Mouse (Mus musculus) natural killer cell, adult 2 months (primary cell): ENCODE results near the gene Yipf3.

Experiments used
- DNase-seq, 2 experiments: peaks; one replicate each; pipeline ENCODE4 v3.0.0; 2022; ENCODE audit warnings: low spot score in 2 of 2

Yipf3 gene

DNA sequence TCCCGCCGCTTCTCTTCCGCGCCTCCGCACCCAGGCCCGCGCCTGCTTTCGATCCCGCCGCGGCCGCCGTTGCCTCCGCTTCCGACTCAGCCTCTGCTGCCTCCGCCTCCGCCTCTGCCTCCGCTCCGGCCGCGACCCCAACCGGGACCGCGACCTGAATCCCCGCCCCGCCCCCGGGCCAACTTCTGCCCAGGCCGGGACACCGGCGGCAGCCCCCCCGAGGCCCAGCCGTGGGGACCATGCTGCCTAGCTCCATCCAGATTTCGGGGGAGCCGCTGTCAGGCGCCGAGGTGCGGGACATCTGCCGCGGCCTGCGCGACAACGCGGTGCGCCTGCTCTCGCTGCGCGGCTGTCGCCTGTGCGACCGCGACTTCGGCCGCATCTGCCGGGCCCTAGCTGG is 6.2 kb downstream of the Yipf3 start:
- peak in 1 of 2 experiments; percentile 32 for DNase-seq

DNA sequence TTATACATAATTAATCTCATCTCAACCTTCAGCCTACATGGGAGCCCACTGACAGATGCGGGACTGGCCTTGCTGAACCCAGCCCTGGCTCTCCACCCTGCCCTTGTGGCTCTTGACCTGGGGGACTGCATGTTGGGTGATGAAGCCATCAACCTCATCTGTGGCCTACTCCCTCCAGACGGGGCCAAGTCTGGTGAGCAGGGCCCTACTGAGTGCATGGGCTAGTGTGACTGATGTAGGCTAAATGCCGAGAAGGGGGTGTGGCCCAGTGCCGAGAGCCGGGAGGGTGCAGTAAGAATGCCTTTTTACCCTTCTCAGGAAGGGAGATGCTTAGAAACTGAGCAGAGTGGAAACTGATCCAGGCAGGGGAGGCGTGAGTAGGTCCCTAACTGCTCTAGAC is 7.3 kb downstream of the Yipf3 start:
- no peak for DNase-seq

DNA sequence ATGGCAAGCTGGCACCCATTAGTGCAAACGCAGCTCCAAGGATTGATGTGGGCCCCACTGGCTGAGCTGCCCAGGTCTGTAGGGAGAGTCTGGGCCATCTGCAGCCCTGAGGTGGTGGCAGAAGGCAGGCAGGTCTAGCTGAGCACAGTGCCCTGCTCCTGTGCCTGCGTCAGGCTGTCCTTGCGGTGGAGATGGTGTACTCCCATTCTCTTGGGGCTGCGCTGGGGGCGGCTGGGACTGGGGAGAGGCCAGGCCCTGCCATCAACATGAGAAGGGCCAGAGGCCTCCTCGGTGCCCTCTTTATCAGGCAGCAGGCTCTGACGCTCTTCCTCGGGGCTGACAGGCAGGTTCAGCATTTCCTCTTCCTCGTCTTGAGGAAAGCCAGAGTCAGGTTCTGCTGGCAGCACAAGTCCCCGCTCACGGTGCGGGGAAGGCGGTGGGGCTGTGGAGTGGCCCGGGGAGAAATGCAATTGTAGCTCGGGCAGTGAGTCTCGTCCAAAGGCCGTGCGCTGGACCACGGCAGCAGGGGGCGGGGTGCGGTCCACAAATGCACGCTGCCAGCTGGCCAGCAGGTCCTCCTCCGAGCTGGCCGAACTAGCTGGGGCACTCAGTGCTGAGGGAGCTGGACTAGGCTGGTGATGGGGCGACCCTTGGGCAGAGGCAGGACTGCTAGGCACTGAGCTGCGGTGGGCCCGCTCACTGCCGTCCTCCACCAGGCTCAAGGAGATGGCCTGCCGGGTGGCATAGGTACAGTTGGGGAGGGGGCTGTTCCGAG is 10.6 kb downstream of the Yipf3 start:
- DNase-seq: no peak

DNA sequence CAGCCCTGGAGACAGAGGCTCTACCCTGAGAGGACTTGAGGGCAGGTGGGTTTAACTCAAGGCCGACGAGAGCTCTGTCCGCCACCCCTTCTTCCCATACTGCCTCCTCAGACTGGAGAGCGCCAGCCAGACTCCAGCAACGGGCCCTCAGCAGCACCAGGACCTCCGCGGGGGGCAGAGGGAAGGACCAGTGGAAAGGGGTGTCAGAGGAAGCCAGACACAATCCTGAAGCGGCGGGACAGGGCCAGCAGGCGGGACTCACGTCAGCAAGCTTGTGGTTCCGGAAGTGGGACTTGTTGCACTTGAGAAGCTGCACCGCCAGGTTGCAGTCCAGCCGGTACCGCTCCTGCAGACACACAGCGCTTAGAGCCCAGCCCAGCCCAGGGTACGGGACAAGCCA is 11.8 kb downstream of the Yipf3 start:
- DNase-seq: no peak

DNA sequence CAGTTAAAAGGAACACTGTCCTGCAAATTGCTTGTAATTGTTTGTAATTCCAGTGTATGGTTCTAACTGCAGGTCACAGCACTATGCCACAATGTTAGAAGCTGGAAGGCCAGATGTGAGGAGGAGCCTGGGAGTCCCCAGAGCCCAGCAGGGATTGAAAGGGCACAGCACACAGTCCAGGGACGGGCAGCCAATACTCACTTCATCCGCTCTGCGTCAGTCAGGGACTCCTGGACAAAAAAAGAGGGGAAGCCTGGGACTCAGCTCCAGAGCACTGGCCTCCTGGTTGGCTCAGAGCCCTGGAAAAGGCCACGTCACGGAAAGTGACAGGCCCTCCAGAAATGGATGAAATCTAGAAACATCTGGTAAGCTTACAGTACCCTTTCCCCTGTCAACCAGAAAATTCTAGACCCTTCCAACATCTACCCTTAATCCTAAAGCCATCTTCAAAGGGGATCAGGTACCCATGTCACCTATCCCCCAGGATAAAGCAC is 14.4 kb downstream of the Yipf3 start:
- DNase-seq: no peak

DNA sequence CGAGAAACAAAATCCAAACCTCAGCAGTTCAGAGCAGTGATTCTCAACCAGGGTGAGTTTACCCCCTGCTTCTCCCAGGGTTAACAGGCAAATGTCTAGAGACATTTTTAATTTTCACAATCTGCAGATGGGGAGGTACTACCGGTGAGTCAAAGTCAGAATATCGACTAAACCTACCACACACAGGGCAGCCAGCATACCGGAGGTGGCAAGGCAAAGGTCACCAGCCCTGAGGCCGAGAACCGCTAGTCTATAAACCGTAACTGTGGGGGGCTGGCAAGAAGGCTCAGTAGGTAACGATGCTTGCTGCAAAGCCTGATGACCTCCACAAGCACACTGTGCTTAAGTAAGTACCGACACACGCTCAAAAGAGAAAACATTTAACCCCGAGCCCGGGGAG is 17.6 kb downstream of the Yipf3 start:
- no peak for DNase-seq

DNA sequence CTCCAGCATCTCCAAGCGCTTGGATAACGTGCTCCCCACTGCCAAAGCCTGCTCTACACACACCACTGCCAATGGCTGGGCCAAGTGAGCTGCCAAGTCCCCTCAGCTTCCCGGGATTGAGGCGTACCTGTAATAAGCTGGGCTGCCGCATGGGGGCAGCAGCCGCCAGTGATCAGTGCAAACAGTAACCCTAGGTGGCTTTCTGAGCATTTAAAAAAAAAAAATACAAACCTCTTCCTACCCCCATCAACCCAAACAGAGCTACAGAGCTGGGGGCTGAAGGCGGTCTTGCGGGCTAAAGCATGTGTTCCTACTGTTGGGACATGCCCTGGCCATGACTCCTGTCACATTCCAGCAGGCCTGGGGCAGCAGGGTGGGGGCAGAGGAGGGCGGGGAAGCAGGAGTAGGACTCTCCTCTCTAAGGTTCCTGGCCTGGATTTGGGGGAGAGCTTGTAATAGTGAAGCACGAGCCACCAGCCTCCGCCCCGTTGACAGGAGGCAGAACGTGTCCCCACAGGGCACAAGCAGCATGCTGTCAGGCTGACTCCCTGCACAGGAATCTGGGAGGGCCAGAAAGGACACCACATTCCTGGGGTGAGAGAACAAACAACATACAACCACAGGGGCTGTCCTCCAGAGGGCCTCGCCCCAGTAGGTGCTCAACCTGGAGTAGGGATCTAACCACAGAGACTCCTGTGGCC is 18.2 kb downstream of the Yipf3 start:
- peak; percentile 58 to 75 for DNase-seq

DNA sequence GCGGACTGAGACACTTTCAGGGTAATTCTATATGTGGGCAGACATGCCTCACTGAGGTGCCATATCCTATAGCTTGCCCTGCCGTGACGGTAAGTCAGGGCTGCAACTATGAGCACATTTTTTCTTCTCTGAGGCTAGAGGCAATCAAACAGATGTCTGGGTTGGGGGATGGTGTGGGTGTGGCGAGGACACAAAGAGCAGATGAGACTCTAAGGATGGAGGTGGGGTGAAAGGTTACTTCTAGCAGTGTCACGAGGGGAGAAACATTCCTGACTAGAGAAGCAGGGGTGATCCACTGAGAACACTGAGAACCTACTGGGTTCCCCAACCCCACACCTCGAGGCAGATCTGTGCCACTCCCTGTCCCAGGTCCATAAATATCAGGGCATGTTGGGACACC is 19.1 kb downstream of the Yipf3 start:
- DNase-seq: no peak

DNA sequence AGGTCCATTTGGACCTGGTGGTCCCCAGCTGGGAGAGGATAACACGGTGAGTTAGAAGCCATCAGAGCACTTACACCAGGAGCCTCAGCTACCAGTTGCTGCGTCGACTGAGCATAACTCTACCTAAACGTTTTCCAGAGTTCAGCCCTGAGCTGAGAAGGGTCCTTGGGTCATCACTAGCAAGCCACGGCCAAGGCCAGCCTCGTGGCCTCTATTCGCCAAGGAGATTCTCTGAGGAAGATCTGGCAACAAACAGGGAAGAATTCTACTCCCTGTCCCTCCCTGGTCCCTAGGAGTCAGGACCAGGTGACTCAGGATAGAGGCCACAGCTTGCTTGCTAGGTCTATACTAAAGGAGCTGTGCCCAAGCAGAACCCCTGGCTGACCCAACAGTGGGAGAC is 19.6 kb downstream of the Yipf3 start:
- no peak for DNase-seq

DNA sequence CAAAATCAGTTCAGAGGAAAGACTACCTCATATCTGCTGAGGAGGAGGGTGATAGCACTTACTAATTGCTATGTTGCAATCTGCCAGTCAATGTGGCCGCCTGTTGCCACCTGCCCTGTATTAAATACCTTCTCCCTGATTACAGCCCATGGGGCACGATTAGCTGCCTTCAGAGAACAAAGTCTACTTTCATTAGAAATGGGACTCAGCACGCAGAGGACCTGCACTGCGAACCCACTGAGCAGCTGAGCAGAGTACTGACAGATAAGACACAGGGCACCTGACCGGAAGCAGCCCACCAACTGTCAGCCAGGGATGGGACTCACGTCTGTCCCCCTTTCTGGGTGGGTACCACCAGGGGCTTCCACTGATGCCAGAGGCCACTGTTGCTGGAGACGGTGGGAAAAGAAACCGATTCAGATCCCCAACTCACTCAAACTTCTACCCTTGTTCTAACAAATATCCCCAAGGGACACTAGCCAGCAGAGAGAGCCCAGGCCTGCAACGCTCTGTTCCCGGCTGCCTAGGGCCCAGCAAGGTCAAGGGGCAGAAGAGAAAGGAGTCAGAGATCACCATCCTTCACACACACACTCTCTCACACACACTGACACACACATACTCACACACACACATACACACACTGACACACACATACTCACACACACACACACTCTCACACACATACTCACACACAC is 20.3 kb downstream of the Yipf3 start:
- no peak for DNase-seq

DNA sequence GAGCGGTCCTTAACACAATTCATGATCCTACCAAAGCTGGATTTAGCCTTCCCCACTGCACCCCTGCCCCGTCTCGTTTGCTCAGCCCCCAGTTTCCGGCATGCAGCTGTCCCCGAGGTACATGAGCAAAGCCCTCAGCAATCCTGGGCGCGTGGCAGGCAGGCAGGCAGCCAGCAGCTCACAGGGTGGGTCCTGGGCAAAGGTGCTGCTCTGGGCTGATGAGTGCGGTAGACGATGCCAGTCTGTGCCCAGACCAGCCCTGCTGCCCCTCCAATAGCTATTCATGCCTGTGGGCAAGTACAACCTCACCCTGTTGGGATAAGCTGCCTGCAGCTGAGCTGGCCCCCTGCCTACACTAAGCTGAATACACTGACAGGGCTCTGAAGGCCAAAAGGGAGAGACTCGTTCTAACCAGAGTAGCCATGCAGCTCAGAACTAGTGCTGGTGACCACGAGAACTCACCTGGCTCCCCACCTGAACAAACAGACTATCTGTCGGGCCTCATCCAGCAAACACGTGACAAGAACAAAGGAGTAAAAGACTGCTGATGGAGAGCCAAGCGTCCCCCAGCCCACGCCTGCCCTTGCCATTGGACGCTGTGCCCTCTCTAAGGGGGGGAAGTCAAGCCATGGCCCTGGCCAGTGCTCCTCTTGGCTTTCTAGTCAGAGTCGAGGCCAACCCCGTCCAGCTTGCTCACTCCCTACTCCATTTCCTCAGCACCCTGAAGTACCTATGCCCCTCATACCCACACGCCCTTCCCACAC is 22.1 kb downstream of the Yipf3 start:
- no peak for DNase-seq

DNA sequence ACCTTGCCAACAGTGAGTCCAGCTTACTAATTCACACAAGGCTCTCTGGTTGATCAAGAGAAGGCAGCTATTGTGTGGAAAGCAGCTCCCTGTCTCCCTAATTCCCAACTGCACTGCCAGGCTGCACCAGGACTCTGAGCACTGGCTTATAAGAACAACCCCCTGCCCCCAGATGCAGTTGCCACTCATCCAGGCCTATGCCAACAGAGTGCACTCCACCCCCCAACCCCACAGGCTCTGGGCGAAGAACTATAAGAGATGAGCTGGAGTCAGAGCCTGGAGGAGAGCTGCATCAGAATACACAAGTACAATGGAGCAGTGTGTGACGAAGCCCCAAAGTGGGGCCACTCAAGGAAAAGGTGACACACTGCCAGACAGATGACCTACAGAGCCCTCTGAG is 24.2 kb downstream of the Yipf3 start:
- no peak for DNase-seq

DNA sequence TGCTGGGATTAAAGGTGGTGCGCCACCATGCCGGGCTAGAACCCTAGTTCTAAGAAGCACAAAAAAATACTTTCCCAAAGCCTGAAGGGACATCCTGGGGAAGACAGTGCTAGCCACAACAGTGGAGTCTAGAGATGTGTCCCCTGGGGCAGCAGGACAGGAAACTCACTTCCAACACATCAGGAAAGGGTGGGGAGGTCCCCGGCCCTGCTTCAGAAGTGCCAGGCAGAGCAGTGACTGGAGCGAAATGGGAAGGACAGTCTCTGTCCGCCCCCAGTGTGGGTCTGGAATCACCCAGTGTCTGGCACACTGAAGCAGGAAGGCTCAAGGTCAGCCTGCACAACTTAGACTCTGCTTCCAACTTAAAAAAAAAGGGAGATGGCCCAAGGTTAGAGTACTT is 24.8 kb downstream of the Yipf3 start:
- no peak for DNase-seq

DNA sequence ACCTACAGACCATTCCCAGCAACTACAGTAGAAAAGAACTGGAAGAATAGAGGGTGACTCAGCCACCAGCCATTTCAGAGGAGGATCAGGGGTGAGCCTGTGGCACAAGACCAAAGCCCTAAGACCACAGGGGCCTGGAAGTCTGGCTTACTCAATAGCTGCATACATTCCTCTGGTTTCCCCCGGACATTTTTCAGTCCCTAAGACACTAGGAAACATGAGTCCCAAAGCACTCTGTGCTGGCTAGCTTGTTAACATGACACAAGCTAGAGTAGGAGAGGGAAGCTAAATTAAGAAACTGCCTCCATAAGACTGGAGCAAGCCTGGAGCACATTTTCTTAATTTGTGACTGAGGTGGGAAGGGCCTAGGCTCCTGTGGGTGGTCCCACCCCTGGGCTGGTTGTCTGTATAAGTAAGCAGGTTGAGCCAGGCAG is 25.9 kb downstream of the Yipf3 start:
- DNase-seq: no peak

DNA sequence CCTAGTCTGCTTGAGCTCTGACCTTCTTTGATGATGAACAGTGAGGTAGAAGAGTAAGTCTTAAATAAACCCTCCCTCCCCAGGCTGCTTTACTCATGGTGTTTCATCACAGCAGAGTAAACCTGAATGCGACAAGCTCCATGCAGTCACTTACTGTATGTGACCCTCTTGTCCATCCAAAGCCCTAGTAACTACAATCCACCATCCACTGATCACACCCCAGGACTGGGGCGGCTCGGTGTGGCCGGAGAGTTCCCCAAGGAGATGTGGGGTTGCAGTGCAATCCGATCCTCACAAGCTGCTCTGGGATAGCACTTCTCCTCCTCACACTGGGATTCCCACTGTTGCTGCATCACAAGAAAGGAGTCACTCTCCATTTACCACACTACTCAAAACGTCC is 26.6 kb downstream of the Yipf3 start:
- no peak for DNase-seq

DNA sequence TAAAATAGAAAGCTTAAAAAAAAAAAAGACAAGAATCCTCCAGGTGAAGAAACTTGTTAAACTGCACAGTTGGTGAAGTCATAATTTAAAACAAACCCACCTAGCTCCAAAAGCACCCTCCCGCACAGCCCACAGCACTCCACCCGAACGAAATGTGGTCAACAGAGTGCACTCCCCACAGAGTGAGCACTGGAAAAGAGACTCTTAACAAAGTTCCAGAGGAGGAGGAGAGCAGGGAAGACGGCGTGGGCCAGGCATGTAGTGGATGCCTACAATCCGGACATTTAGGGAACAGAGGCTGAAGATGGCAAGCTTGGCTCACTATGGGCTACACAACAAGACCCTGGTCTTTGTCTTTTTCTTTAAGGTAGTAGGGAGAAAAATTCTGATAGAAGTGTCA is 27.2 kb downstream of the Yipf3 start:
- DNase-seq: no peak

DNA sequence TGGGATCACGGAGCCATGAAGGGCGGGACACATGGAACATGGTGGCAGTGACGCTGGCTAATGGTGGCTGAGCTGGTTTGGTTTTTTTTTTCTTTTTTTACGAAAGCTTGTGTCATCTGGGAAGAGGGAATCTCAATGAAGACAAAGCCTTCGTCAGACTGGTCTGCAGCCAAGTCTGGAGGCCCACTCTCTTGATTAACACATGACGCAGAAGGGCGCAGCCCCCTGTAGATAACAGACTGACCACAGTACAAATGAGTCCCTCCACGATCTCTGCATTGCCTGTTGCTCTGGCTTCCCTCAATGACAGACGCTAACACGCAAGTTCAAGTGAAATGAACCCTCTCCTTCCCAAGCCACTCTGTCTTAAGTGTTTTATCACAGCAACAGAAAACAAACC is 27.6 kb downstream of the Yipf3 start:
- DNase-seq: no peak

DNA sequence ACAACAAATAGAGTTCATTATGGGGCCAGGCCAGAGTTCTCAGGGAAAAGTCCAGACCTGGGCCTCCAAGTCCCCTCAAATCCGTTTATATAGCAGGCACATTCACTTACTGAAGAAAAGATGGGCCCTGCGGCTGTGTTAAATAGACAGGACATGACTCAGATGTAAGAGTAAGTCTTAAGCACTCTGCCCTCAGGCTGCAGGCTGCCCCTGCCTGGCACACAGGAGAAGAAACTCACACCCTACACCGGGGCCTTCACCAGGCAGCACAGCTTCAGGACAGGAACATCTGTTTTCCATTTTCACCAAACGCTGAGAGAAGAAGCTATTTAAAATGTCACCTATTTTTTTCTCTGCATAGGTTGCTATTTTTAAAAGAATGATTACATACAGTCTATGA is 29.7 kb downstream of the Yipf3 start:
- DNase-seq: no peak

DNA sequence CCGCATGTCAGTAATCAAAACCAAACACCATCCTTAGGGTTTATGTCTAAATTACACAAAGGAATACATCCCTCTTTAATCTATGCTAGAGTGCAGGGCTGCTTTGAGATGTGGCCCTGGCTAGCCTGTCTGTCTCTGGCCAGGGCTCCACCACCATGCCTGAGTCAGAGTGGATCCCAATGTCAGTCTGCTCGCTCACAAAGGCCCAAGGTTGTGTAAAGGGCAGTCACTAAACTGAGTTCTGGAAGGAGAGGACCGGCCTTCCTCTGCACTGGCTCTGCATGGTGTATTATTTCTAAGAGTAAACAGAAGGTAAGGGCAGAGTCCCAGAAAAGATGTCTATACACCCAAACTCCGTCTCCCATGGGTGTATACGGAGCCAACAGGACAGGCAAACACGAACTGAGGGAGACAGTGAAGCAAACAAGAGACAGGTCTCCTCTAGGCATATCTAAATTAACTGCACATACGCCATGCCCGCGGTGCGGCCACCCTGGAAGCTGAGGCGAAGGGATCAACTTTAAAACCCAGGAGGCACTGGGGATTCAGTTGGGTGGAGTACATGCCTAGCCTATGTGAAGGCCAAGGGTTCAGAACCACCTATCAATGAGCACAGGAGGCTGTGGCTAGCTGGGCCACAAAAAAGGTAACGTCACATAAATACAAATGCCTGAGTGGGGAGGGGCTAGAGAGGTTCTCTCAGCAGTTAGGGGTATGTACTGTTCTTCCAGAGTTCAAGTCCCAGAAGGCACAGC is 30.3 kb downstream of the Yipf3 start:
- DNase-seq: no peak

DNA sequence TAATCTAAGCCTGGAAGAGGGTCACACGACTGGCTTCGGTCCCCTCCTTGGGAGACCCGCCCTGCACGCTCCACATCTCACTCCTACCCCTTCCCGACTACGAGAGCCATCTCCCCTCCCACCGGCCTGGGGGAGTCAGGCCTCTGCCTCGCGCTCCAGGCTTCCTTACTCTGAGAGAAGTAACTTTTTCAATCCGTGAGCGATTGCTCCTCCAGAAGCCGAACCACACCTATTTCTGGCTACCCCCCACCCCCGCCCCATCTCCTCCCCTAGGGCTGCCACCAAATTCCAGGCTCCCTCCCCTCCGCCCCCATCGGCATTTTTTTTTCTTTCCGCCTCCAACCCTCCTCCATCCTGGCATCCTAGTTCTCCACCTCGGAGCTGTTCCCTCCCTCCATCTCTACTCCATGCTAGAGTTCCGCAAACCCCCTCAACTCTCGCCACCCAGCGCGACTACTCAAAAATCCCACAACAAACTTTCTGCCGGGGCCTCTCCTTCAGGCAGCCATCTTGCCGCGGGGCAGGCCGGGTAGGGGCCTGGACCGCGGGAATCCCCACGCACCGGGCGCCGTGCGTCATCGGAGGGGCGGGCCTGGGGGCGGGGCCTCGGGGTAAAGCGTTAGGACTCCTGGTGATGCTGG is 34.7 kb downstream of the Yipf3 start, which contains the start of gene Tjap1:
Tjap1 (minus strand) TSS at position 544 of the 641 bp plus-strand sequence.
- peak; percentile 71 to 80 for DNase-seq

DNA sequence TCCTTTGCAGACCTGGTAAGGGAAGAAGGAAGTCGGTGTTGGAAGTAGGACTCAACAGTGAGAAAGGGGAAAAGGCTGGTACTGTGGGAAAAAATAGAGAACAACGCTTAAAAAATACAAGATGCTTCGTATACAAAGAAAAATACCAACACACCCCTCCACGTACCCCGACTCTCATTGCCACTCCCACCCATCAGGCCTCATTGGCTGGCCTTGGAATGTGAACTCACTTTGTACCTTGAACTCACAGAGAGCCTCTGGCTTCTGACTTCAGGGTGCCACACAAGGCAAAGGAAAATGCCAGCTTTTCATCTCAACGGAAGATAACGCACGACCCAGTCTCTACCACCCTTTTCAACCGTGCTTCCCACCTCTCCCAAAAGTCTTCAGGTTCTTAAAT is 35.3 kb downstream of the Yipf3 start:
- no peak for DNase-seq
